Mouse (Mus musculus): ENCODE measurements around the gene Lhx2. TPM values are rescaled to one million over a fixed set of nuclear protein-coding genes. Genes with fewer than 3 reads are reported as not detected.

Gene Lhx2
- polyA plus RNA-seq, 1 experiment from 2014 or later = not detected

DNA sequence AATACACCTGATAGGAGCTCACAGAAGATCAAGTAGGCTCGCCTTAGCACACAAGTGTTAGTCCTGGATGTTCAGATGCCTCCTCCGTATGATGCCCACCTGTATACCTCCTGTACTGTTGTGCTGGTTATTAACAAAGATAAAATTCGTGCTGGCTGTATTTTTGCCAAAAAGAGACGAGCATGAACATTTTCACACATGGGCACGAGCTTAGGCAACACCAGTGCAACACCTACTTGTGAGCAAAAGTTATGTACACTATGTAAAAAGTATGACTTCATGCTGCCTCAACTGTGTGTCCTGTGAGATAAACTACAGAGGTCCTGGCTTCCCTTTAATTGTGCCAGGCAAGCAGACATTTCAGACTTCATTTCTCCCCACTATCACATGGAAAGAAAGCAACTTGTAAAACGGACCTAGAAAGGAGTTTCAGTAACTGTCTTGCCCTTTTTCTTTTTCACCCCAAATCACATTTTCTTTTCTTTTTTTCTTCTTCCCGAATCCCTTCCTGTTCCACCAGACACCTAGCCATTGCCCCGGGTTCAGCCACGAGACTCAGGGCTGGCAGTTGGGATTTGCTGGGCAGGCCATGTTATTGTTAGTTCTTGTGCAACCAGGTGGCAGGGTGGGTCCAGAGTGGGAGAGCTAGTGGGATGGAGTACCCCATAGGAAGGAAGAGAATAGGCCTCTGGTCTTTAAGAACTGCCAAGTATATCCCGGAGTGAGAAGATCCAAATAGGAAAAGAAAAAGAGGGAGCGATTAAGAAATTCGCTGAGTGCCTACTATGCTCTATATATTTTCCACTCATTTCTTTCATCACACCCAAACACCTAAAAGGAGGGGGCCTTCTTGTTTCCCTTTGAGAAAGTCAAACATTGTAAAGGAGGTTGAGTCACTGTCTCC lies 10.6 kb downstream of the Lhx2 start:
- TF ChIP-seq CTCF (IDR thresholded peaks at IDR 0.05) (no peak), EP300 (IDR thresholded peaks at IDR 0.05) (no peak)

DNA sequence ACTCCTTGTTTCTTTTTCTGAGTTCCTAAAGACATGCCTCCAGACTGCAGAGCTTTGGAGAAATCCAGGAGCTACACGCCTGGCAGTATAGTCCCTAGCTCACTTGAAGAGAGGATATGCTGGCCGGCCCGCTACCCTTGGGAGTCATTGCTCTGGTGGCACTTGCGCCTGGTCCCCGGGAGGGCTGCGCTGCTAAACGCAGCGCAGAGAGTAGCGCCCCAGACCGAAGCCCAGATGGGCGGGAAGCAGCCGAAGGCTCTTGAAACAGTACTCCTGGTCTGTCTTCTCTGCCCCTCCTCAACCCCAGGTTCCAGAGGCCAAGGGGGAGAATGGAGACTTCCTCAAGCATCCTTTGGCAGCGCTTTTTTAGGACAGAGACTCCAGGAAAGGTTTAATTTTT lies 11.3 kb downstream of the Lhx2 start:
- ATAC-seq = no peak
- no peak overlapping the region for H3K9ac ChIP-seq (replicated peaks; ENCODE audit: low read depth)
- H3K27me3 ChIP-seq (replicated peaks; ENCODE audit: insufficient read depth, low read length) = peaks cover 100% of the 10 kb centered on the region
- TF ChIP-seq EP300 (IDR thresholded peaks at IDR 0.05) (no peak), CTCF (IDR thresholded peaks at IDR 0.05) (no peak)
- no peak overlapping the region for H3K27ac ChIP-seq (ENCODE audit: low read length)
- H3K4me1 ChIP-seq (ENCODE audit: insufficient read depth, low read depth, low read length) = peaks cover 5% of the 10 kb centered on the region
- H3K4me3 ChIP-seq (ENCODE audit: low read depth, low read length) = peak overlapping the region; percentile 38
- WGBS = under 1% methylated on average over 13 of the region's 13 CpGs
- no peak for DNase-seq (ENCODE audit: low spot score)
- no peaks in the 10 kb centered on the region for H3K9me3 ChIP-seq (ENCODE audit: low read length)
- H3K36me3 ChIP-seq (ENCODE audit: insufficient read depth, low read length) = no peaks in the 10 kb centered on the region
- peak overlapping the region; percentile 48 for H3K4me2 ChIP-seq (replicated peaks; ENCODE audit: low read depth, low read length)

More for the DNA sequence above, 10.6 kb downstream of the Lhx2 start:
- Histone ChIP-seq H3K9ac (replicated peaks; ENCODE audit: low read depth) (no peak overlapping the region), H3K4me2 (replicated peaks; ENCODE audit: low read depth, low read length) (no peak overlapping the region), H3K27ac (ENCODE audit: low read length) (no peak overlapping the region), H3K4me3 (ENCODE audit: low read depth, low read length) (peak overlapping the region; percentile 38; the same call in 1 of the 2 replicates), H3K27me3 (replicated peaks; ENCODE audit: insufficient read depth, low read length) (peaks cover 100% of the 10 kb centered on the region), H3K9me3 (ENCODE audit: low read length) (no peaks in the 10 kb centered on the region), H3K4me1 (ENCODE audit: insufficient read depth, low read depth, low read length) (peaks cover 5% of the 10 kb centered on the region), H3K36me3 (ENCODE audit: insufficient read depth, low read length) (no peaks in the 10 kb centered on the region)
- DNase-seq (ENCODE audit: low spot score) (no peak), ATAC-seq (no peak)
- 6% methylated on average over 12 of the region's 12 CpGs for WGBS

DNA sequence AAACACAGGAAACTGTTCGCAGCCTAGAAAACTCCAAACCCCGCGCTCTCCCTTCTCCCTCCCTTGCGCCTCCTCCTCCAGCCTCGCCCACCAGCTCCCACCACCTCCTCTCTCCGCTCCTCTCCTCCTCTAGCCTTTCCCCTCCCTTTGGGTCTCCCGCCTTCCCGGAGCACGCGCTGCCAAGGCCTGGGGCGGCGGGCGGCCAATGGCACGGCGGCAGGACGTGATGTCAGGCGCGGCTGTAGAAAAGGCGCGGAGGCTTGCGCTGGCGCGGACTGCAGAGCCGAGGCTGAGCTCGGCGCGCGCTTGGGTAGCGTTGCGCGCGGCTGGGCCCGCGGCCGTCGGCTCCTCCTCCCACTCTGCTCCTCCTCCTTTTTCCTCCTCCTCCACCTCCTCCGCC lies 11.7 kb downstream of the Lhx2 start:
- H3K4me2 ChIP-seq (replicated peaks; ENCODE audit: low read depth, low read length) = peak overlapping the region; percentile 48
- DNase-seq (ENCODE audit: low spot score) = peak; percentile 61
- no peak overlapping the region for H3K27ac ChIP-seq (ENCODE audit: low read length)
- H3K27me3 ChIP-seq (replicated peaks; ENCODE audit: insufficient read depth, low read length) = peaks cover 100% of the 10 kb centered on the region
- TF ChIP-seq EP300 (IDR thresholded peaks at IDR 0.05) = no peak
- no peaks in the 10 kb centered on the region for H3K36me3 ChIP-seq (ENCODE audit: insufficient read depth, low read length)
- no peaks in the 10 kb centered on the region for H3K9me3 ChIP-seq (ENCODE audit: low read length)
- 0% methylated on average over 31 of the region's 37 CpGs for WGBS
- H3K9ac ChIP-seq (replicated peaks; ENCODE audit: low read depth) = no peak overlapping the region
- peak overlapping the region; percentile 38 for H3K4me3 ChIP-seq (ENCODE audit: low read depth, low read length)
- H3K4me1 ChIP-seq (ENCODE audit: insufficient read depth, low read depth, low read length) = peaks cover 5% of the 10 kb centered on the region
- ATAC-seq = peak; percentile 86

DNA sequence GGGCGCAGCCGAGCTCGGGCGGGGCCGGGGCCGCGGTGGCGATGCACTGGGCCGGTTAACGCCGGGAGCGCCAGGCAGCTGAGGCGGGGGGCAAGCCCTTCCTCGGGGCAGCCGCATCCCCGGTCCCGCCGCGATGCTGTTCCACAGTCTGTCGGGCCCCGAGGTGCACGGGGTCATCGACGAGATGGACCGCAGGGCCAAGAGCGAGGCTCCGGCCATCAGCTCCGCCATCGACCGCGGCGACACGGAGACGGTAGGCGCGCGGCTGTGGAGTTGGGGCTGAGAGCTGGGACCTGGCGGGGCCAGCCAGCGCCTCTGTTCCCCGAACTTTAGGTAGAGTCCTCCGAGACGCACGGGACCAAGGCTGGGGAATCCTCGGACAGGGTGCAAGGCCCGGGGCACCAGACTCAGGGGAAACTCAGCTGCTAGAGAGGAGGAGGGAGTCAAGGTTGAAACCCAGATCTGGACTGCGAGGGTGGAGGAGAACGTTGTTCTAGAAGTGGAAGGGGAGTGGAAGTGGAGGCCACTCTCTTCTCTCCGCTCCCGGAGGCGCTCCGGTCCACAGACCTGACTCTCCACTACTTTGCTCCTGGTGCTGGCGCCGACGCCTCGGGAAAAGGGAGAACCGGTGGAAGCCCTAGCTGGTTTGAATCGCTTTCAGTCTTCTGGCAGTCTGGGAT lies 12.7 kb downstream of the Lhx2 start:
- DNase-seq (ENCODE audit: low spot score) (no peak), ATAC-seq (peak; percentile 12; the same call in 1 of the 2 replicates)
- WGBS = under 1% methylated on average over 47 of the region's 57 CpGs
- Histone ChIP-seq H3K9me3 (ENCODE audit: low read length) (no peaks in the 10 kb centered on the region), H3K27me3 (replicated peaks; ENCODE audit: insufficient read depth, low read length) (peaks cover 99% of the 10 kb centered on the region), H3K36me3 (ENCODE audit: insufficient read depth, low read length) (no peaks in the 10 kb centered on the region), H3K4me1 (ENCODE audit: insufficient read depth, low read depth, low read length) (peaks cover 5% of the 10 kb centered on the region), H3K4me3 (ENCODE audit: low read depth, low read length) (peak overlapping the region; percentile 38), H3K9ac (replicated peaks; ENCODE audit: low read depth) (no peak overlapping the region), H3K4me2 (replicated peaks; ENCODE audit: low read depth, low read length) (peak overlapping the region; percentile 48), H3K27ac (ENCODE audit: low read length) (no peak overlapping the region)
- TF ChIP-seq EP300 (IDR thresholded peaks at IDR 0.05) (no peak), CTCF (IDR thresholded peaks at IDR 0.05) (no peak)

DNA sequence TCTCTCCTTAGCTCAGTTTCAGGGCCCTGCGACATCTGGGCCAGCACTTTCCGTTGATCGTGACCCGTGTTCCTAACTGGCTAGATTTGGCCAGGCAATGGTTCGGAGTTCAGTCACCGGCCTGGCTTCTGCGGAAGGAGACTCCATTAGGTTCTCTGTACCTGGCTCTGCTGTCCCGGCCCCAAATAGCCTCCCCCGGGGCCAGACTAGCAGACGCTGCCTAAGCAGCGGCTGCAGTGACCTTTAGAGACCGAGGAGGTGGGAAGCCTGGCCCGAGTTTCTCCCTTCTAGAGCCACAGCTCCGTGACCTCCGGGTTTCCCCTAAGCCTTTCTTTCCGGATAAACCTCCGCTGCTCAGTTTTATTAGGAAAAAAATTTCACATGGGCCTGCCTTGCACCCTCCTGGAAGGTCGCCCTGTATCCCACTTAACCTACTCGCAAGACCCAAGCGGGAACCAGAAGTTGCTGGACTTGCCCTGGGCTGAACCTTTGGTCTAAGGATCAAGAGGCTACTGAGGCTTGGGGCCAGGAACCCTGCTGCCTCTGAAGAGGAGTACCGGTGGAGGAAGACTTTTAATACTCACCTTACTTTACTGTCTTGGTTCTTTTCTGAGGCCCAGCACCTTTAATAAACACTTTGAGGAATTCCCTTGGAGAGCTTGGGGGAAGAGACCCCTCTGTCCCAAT lies 13.4 kb downstream of the Lhx2 start:
- no peak for DNase-seq (ENCODE audit: low spot score)
- H3K4me2 ChIP-seq (replicated peaks; ENCODE audit: low read depth, low read length) = no peak overlapping the region
- 3% methylated on average over 21 of the region's 21 CpGs for WGBS

DNA sequence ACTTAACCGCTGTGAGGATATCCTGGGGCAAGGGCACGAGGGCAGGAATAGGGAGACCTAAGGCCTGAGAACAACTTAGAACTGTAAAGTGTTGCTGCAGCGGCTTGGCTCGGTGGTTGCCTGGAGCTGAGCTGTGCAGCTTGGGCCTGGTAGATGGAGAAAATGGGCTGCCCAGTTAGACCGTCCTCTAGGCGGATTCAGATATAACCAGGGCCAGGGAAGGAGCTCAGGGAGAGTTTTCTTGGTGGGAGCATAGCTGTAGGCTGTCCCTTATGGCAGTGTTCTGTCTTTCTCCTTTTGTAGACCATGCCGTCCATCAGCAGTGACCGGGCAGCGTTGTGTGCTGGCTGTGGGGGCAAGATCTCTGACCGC lies 13.9 kb downstream of the Lhx2 start:
- no peak for TF ChIP-seq CTCF (IDR thresholded peaks at IDR 0.05)
- Histone ChIP-seq H3K4me3 (ENCODE audit: low read depth, low read length) (no peak overlapping the region), H3K9me3 (ENCODE audit: low read length) (no peaks in the 10 kb centered on the region), H3K27ac (ENCODE audit: low read length) (no peak overlapping the region), H3K27me3 (replicated peaks; ENCODE audit: insufficient read depth, low read length) (peaks cover 97% of the 10 kb centered on the region), H3K36me3 (ENCODE audit: insufficient read depth, low read length) (no peaks in the 10 kb centered on the region), H3K4me1 (ENCODE audit: insufficient read depth, low read depth, low read length) (peaks cover 5% of the 10 kb centered on the region), H3K9ac (replicated peaks; ENCODE audit: low read depth) (no peak overlapping the region), H3K4me2 (replicated peaks; ENCODE audit: low read depth, low read length) (no peak overlapping the region)
- 11% methylated on average over 10 of the region's 10 CpGs for WGBS
- DNase-seq (ENCODE audit: low spot score) (no peak), ATAC-seq (no peak)

More for the DNA sequence above, 13.4 kb downstream of the Lhx2 start:
- no peaks in the 10 kb centered on the region for H3K9me3 ChIP-seq (ENCODE audit: low read length)
- H3K9ac ChIP-seq (replicated peaks; ENCODE audit: low read depth) = no peak overlapping the region
- no peak for ATAC-seq
- H3K27ac ChIP-seq (ENCODE audit: low read length) = no peak overlapping the region
- peaks cover 97% of the 10 kb centered on the region for H3K27me3 ChIP-seq (replicated peaks; ENCODE audit: insufficient read depth, low read length)
- H3K4me1 ChIP-seq (ENCODE audit: insufficient read depth, low read depth, low read length) = peaks cover 5% of the 10 kb centered on the region
- TF ChIP-seq CTCF (IDR thresholded peaks at IDR 0.05) (no peak), EP300 (IDR thresholded peaks at IDR 0.05) (no peak)
- H3K36me3 ChIP-seq (ENCODE audit: insufficient read depth, low read length) = no peaks in the 10 kb centered on the region
- H3K4me3 ChIP-seq (ENCODE audit: low read depth, low read length) = 0 out of 2 replicates have a peak overlapping the region, but pooled peaks have one; percentile 38
